ENCODE assay signal across 10 mouse cellular contexts in genomic region chr17:24199252-24199651, GRCm38 (mm10). TPM values are rescaled to one million over a fixed set of nuclear protein-coding genes. Genes with fewer than 3 reads are reported as not detected.
DNase-seq lines count a peak whose midpoint lies in the region; ATAC-seq lines count a peak whose summit lies in the region.
"Had no signal": no experiment of that assay in that cellular context is flagged by ENCODE, and none has a peak within 500 bp of the region (broad histone marks: within the 10 kb centered on the region; RNA-seq: fewer than 3 reads in every experiment).

No protein-coding gene starts in this region.

- no peak overlapping the region for H3K4me2 ChIP-seq in forebrain, embryonic 14.5 days (ENCODE audit: low read length)
- H3K4me2 ChIP-seq in forebrain, embryonic 12.5 days: no peak overlapping the region
- peak overlapping the region; percentile 100 for H3K4me2 ChIP-seq in liver, embryonic 13.5 days
- no peak overlapping the region for H3K4me2 ChIP-seq in hindbrain, embryonic 13.5 days
- H3K4me2 ChIP-seq: neural tube, embryonic 13.5 days had no signal

- H3K4me3 ChIP-seq in forebrain, embryonic 14.5 days (ENCODE audit: low read depth, low read length): no peak overlapping the region
- no peak overlapping the region for H3K4me3 ChIP-seq in forebrain, embryonic 12.5 days (replicated peaks)
- peak overlapping the region; percentile 26 for H3K4me3 ChIP-seq in liver, embryonic 13.5 days (replicated peaks)
- H3K4me3 ChIP-seq in hindbrain, embryonic 13.5 days: no peak overlapping the region
- H3K4me3 ChIP-seq: neural tube, embryonic 13.5 days had no signal

- WGBS in forebrain, embryonic 14.5 days: 78% methylated on average over 4 of the region's 4 CpGs
- 82% methylated on average over 4 of the region's 4 CpGs for WGBS in forebrain, embryonic 12.5 days
- WGBS in liver, embryonic 13.5 days (ENCODE audit: insufficient replicate concordance): 34% methylated on average over 4 of the region's 4 CpGs
- WGBS in hindbrain, embryonic 13.5 days: 83% methylated on average over 4 of the region's 4 CpGs

- H3K27ac ChIP-seq in forebrain, embryonic 14.5 days (ENCODE audit: low read depth, low read length): no peak overlapping the region
- no peak overlapping the region for H3K27ac ChIP-seq in forebrain, embryonic 12.5 days
- peak overlapping the region; percentile 99 for H3K27ac ChIP-seq in liver, embryonic 13.5 days
- no peak overlapping the region for H3K27ac ChIP-seq in hindbrain, embryonic 13.5 days
- H3K27ac ChIP-seq: neural tube, embryonic 13.5 days had no signal

- no peaks in the 10 kb centered on the region for H3K36me3 ChIP-seq in forebrain, embryonic 14.5 days (ENCODE audit: control insufficient read depth, insufficient read depth, low read length)
- H3K36me3 ChIP-seq in forebrain, embryonic 12.5 days (replicated peaks): no peaks in the 10 kb centered on the region
- H3K36me3 ChIP-seq in liver, embryonic 13.5 days: peaks cover 31% of the 10 kb centered on the region
- H3K36me3 ChIP-seq in hindbrain, embryonic 13.5 days: no peaks in the 10 kb centered on the region

- peaks cover 5% of the 10 kb centered on the region for H3K4me1 ChIP-seq in forebrain, embryonic 14.5 days (ENCODE audit: control insufficient read depth, insufficient read depth, low read length)
- peaks cover 21% of the 10 kb centered on the region for H3K4me1 ChIP-seq in forebrain, embryonic 12.5 days
- H3K4me1 ChIP-seq in liver, embryonic 13.5 days (replicated peaks): peaks cover 100% of the 10 kb centered on the region
- H3K4me1 ChIP-seq in hindbrain, embryonic 13.5 days (replicated peaks): peaks cover 33% of the 10 kb centered on the region

- H3K27me3 ChIP-seq in forebrain, embryonic 14.5 days (replicated peaks; ENCODE audit: control insufficient read depth, insufficient read depth, low read length): no peaks in the 10 kb centered on the region
- no peaks in the 10 kb centered on the region for H3K27me3 ChIP-seq in forebrain, embryonic 12.5 days
- H3K27me3 ChIP-seq in liver, embryonic 13.5 days: no peaks in the 10 kb centered on the region
- H3K27me3 ChIP-seq in hindbrain, embryonic 13.5 days: no peaks in the 10 kb centered on the region
- H3K27me3 ChIP-seq: neural tube, embryonic 13.5 days had no signal

- DNase-seq in forebrain, embryonic 14.5 days (ENCODE audit: low spot score): peak; percentile 14
- peak; percentile 76 for DNase-seq in c-Kit-positive CD71-positive TER-119-positive erythroid progenitor cells, embryonic 14.5 days (ENCODE audit: low spot score)
- DNase-seq in layer of hippocampus, adult 8-10 months (ENCODE audit: low spot score in 2 of 2): peak; percentile 75 to 80
- peak; percentile 72 for DNase-seq in liver, embryonic 13.5 days
- no peak for DNase-seq in heart, adult 8-10 months (ENCODE audit: low spot score)
- DNase-seq in embryo, embryonic 10.5 days (ENCODE audit: low spot score): no peak
- DNase-seq: lung, postnatal 14 days had no signal

- no peak; the same call in 1 of the 2 replicates for ATAC-seq in forebrain, embryonic 14.5 days
- ATAC-seq in forebrain, embryonic 12.5 days (ENCODE audit: low FRiP score): no peak
- ATAC-seq in liver, embryonic 13.5 days (ENCODE audit: low read depth): peak; percentile 53
- ATAC-seq in hindbrain, embryonic 13.5 days (ENCODE audit: low FRiP score): no peak

- H3K9ac ChIP-seq in forebrain, embryonic 14.5 days (ENCODE audit: low read length): no peak overlapping the region; the same call in 1 of the 2 replicates
- H3K9ac ChIP-seq in forebrain, embryonic 12.5 days: no peak overlapping the region
- peak overlapping the region; percentile 93 for H3K9ac ChIP-seq in liver, embryonic 13.5 days
- no peak overlapping the region for H3K9ac ChIP-seq in hindbrain, embryonic 13.5 days
- H3K9ac ChIP-seq: neural tube, embryonic 13.5 days had no signal

- H3K9me3 ChIP-seq in forebrain, embryonic 14.5 days (replicated peaks; ENCODE audit: control insufficient read depth, low read length): no peaks in the 10 kb centered on the region
- H3K9me3 ChIP-seq in forebrain, embryonic 12.5 days: no peaks in the 10 kb centered on the region
- no peaks in the 10 kb centered on the region for H3K9me3 ChIP-seq in liver, embryonic 13.5 days (replicated peaks)
- H3K9me3 ChIP-seq in hindbrain, embryonic 13.5 days: no peaks in the 10 kb centered on the region
- H3K9me3 ChIP-seq: neural tube, embryonic 13.5 days had no signal

RNA-seq across cellular contexts. Expression of gene Tbc1d24, which starts 6.1 kb away (rescaled TPM):
- 10.5 and 15.0 TPM in 2 replicates for polyA plus RNA-seq in forebrain, embryonic 14.5 days (2014; fragmentation: Nextera tagmentation; extraction: Ambion mirVana)
- polyA plus RNA-seq in forebrain, embryonic 12.5 days (2016; fragmentation: Nextera tagmentation; extraction: Ambion mirVana): 8.5 and 10.8 TPM in 2 replicates
- 10 to 100 TPM; 60.0 to 71.5 (median 64.0) TPM for total RNA-seq in layer of hippocampus, adult 8-10 months (2022)
- polyA plus RNA-seq in liver, embryonic 13.5 days (2015; fragmentation: Nextera tagmentation; extraction: Ambion mirVana): 6.9 and 7.5 TPM in 2 replicates
- 10 to 100 TPM; 11.5 to 14.5 (median 12.6) TPM for total RNA-seq in heart, adult 8-10 months (2022)
- 24.4 and 25.5 TPM in 2 replicates for polyA plus RNA-seq in hindbrain, embryonic 13.5 days (2015; fragmentation: Nextera tagmentation; extraction: Ambion mirVana)

RNA-seq across cellular contexts. Expression of gene Ntn3, which starts 10.1 kb away (rescaled TPM):
- polyA plus RNA-seq in forebrain, embryonic 14.5 days (2014; fragmentation: Nextera tagmentation; extraction: Ambion mirVana): 2.6 and 3.0 TPM in 2 replicates
- polyA plus RNA-seq in forebrain, embryonic 12.5 days (2016; fragmentation: Nextera tagmentation; extraction: Ambion mirVana): 4.3 and 5.2 TPM in 2 replicates
- total RNA-seq in layer of hippocampus, adult 8-10 months (2022): 10 to 100 TPM in 1 of 4 experiments, 1 to 10 TPM in 3; 8.6 to 10.1 (median 9.3) TPM
- polyA plus RNA-seq in liver, embryonic 13.5 days (2015; fragmentation: Nextera tagmentation; extraction: Ambion mirVana): 1.00 and 1.4 TPM in 2 replicates
- 1 to 10 TPM in 2 of 4 experiments, under 1 TPM in 2; 0.66 to 1.5 (median 0.89) TPM for total RNA-seq in heart, adult 8-10 months (2022)
- polyA plus RNA-seq in hindbrain, embryonic 13.5 days (2015; fragmentation: Nextera tagmentation; extraction: Ambion mirVana): 4.2 and 5.2 TPM in 2 replicates

RNA-seq across cellular contexts. Expression of gene Tedc2, which starts 21.4 kb away (rescaled TPM):
- polyA plus RNA-seq in forebrain, embryonic 14.5 days (2014; fragmentation: Nextera tagmentation; extraction: Ambion mirVana): 11.0 and 12.5 TPM in 2 replicates
- 15.3 and 16.7 TPM in 2 replicates for polyA plus RNA-seq in forebrain, embryonic 12.5 days (2016; fragmentation: Nextera tagmentation; extraction: Ambion mirVana)
- 10 to 100 TPM in 2 of 4 experiments, 1 to 10 TPM in 2; 8.7 to 11.4 (median 10.0) TPM for total RNA-seq in layer of hippocampus, adult 8-10 months (2022)
- polyA plus RNA-seq in liver, embryonic 13.5 days (2015; fragmentation: Nextera tagmentation; extraction: Ambion mirVana): 10.8 and 11.6 TPM in 2 replicates
- 1 to 10 TPM; 1.7 to 2.9 (median 2.5) TPM for total RNA-seq in heart, adult 8-10 months (2022)
- polyA plus RNA-seq in hindbrain, embryonic 13.5 days (2015; fragmentation: Nextera tagmentation; extraction: Ambion mirVana): 11.8 and 12.8 TPM in 2 replicates

RNA-seq across cellular contexts. Expression of gene Atp6v0c, which starts 29.8 kb away (rescaled TPM):
- 1,021 and 1,033 TPM in 2 replicates for polyA plus RNA-seq in forebrain, embryonic 14.5 days (2014; fragmentation: Nextera tagmentation; extraction: Ambion mirVana)
- 461 and 463 TPM in 2 replicates for polyA plus RNA-seq in forebrain, embryonic 12.5 days (2016; fragmentation: Nextera tagmentation; extraction: Ambion mirVana)
- total RNA-seq in layer of hippocampus, adult 8-10 months (2022): 1,000 to 10,000 TPM in 3 of 4 experiments, 100 to 1,000 TPM in 1; 996 to 1,139 (median 1,074) TPM
- 348 and 367 TPM in 2 replicates for polyA plus RNA-seq in liver, embryonic 13.5 days (2015; fragmentation: Nextera tagmentation; extraction: Ambion mirVana)
- 100 to 1,000 TPM; 224 to 240 (median 231) TPM for total RNA-seq in heart, adult 8-10 months (2022)
- 1,028 and 1,039 TPM in 2 replicates for polyA plus RNA-seq in hindbrain, embryonic 13.5 days (2015; fragmentation: Nextera tagmentation; extraction: Ambion mirVana)

RNA-seq across cellular contexts. Expression of gene Amdhd2, which starts 35.7 kb away (rescaled TPM):
- polyA plus RNA-seq in forebrain, embryonic 14.5 days (2014; fragmentation: Nextera tagmentation; extraction: Ambion mirVana): 28.4 and 29.6 TPM in 2 replicates
- 31.1 and 32.6 TPM in 2 replicates for polyA plus RNA-seq in forebrain, embryonic 12.5 days (2016; fragmentation: Nextera tagmentation; extraction: Ambion mirVana)
- total RNA-seq in layer of hippocampus, adult 8-10 months (2022): 10 to 100 TPM; 35.7 to 55.8 (median 40.5) TPM
- polyA plus RNA-seq in liver, embryonic 13.5 days (2015; fragmentation: Nextera tagmentation; extraction: Ambion mirVana): 18.6 and 20.8 TPM in 2 replicates
- total RNA-seq in heart, adult 8-10 months (2022): 10 to 100 TPM in 3 of 4 experiments, 1 to 10 TPM in 1; 9.4 to 12.4 (median 10.8) TPM
- 36.8 and 37.4 TPM in 2 replicates for polyA plus RNA-seq in hindbrain, embryonic 13.5 days (2015; fragmentation: Nextera tagmentation; extraction: Ambion mirVana)

Comparison
In these comparisons a context has a peak if more than half of its experiments do, and no peak if none do; other contexts are left out.
1. DNase-seq: peak in forebrain, embryonic 14.5 days (single experiment), c-Kit-positive CD71-positive TER-119-positive erythroid progenitor cells, embryonic 14.5 days (single experiment), layer of hippocampus, adult 8-10 months (2 of 2) and liver, embryonic 13.5 days (single experiment); none in heart, adult 8-10 months (single experiment) and embryo, embryonic 10.5 days (single experiment).